Mouse (Mus musculus) CH12.LX (cell line): ENCODE data around the gene Tm2d1.

ENCODE experiments used
- CTCF ChIP-seq, 2 experiments: IDR thresholded peaks in 1 of 2; conservative IDR thresholded peaks in 1 of 2; 2 replicates each; pipeline ENCODE4 v1.5.1; 2011 to 2012; ENCODE audit warnings: low read depth in 2 of 2, low read length in 2 of 2, improper control_type of control experiment in 1 of 2, inconsistent platforms in 1 of 2, mild to moderate bottlenecking in 1 of 2, moderate library complexity in 1 of 2
- HCFC1 ChIP-seq: IDR thresholded peaks from 2 replicates; pipeline ENCODE4 v1.6.1; 2012; ENCODE audit warnings: low read depth, mild to moderate bottlenecking, inconsistent platforms, low read length, improper control_type of control experiment
- MAX ChIP-seq: IDR thresholded peaks from 2 replicates; pipeline ENCODE4 v1.6.1; 2011; ENCODE audit warnings: low read length, improper control_type of control experiment

GRCm38 (mm10) chr4:98428371-98428770 is 45.3 kb upstream of the Tm2d1 start:
- TF ChIP-seq HCFC1 = no peak
- TF ChIP-seq CTCF (conservative IDR thresholded peaks at IDR 0.05 in 1 of 2, IDR thresholded peaks at IDR 0.05 in 1 of 2; ENCODE audit: low read depth in 2 of 2, low read length in 2 of 2) = no peak
- no peak for TF ChIP-seq MAX
